Mouse (Mus musculus) liver, adult 2 months (tissue): ENCODE measurements around the gene Pabpc4. TPM values are rescaled to one million over a fixed set of nuclear protein-coding genes. Genes with fewer than 3 reads are reported as not detected.

ENCODE experiments used
- DNase-seq: peaks from one replicate; pipeline ENCODE4 v3.0.0-alpha.2; 2011; ENCODE audit warnings: low read depth, low spot score; ENCODE audit errors: extremely low read depth
- H3K27ac ChIP-seq: fragments of 200-500 bp; replicated peaks from 2 replicates; pipeline ENCODE4 v1.5.1; 2012; ENCODE audit warnings: low read depth, mild to moderate bottlenecking, control low read depth, inconsistent platforms, low read length; ENCODE audit not compliant: insufficient read depth
- H3K27me3 ChIP-seq: fragments of 200-500 bp; 2 replicates; pipeline ENCODE4 v1.6.1; 2012; ENCODE audit warnings: mild to moderate bottlenecking, moderate library complexity, low read length, inconsistent platforms; ENCODE audit not compliant: control insufficient read depth, insufficient read depth
- H3K36me3 ChIP-seq: fragments of 200-500 bp; 2 replicates; pipeline ENCODE4 v1.6.1; 2012; ENCODE audit warnings: low read length, inconsistent platforms; ENCODE audit not compliant: control insufficient read depth, insufficient read depth
- H3K4me1 ChIP-seq: fragments of 200-500 bp; 2 replicates; pipeline ENCODE4 v1.6.1; 2011; ENCODE audit warnings: low read length; ENCODE audit not compliant: control insufficient read depth, insufficient read depth
- H3K4me3 ChIP-seq: fragments of 200-500 bp; 2 replicates; pipeline ENCODE4 v1.5.1; 2011; ENCODE audit warnings: low read depth, mild to moderate bottlenecking, control low read depth, low read length, moderate library complexity; ENCODE audit not compliant: insufficient read depth
- H3K79me2 ChIP-seq: fragments of 200-500 bp; 2 replicates; pipeline ENCODE4 v1.6.1; 2012; ENCODE audit warnings: inconsistent platforms, mild to moderate bottlenecking, low read length, moderate library complexity; ENCODE audit not compliant: control insufficient read depth, insufficient read depth
- H3K9ac ChIP-seq: fragments of 200-500 bp; 2 replicates; pipeline ENCODE4 v1.6.1; 2012; ENCODE audit warnings: low read depth, mild to moderate bottlenecking, control low read depth, inconsistent platforms, low read length
- CTCF ChIP-seq: fragments of 200-500 bp; IDR thresholded peaks from 2 replicates; pipeline ENCODE4 v1.5.1; 2011; ENCODE audit warnings: low read depth, low read length, control low read depth
- POLR2A ChIP-seq: fragments of 200-500 bp; IDR thresholded peaks from 2 replicates; pipeline ENCODE4 v1.6.1; 2011; ENCODE audit warnings: low read length, control low read depth; ENCODE audit not compliant: insufficient read depth; ENCODE audit errors: extremely low read depth
- WGBS: fragments of 180-500 bp; shearing (Covaris S2); methylation state at CpG from one replicate; pipeline ENCODE4 v1.1.7; 2018; 5-methylcytosine and 5-hydroxymethylcytosine counted together
- polyA plus RNA-seq: library from polyadenylated mRNA; depleted of rRNA; stranded (reverse); fragments of >200 nt; gene quantifications from 2 replicates; pipeline ENCODE4 v1.2.3, GENCODE M21; 2012
- total RNA-seq: library from RNA; depleted of rRNA; stranded (reverse); fragments of >200 nt; gene quantifications from 2 replicates; pipeline ENCODE4 v1.2.3, GENCODE M21; 2014

Gene Pabpc4
- total and polyA plus RNA-seq, 2 experiments: 25.3 to 54.4 TPM

GRCm38 (mm10) chr4:123298980-123299670 is 37.0 kb downstream of the Pabpc4 start:
- DNase-seq: peak; percentile 96
- Histone ChIP-seq H3K27me3 (no peaks in the 10 kb centered on the region), H3K9ac (no peak overlapping the region), H3K36me3 (peaks cover 33% of the 10 kb centered on the region), H3K79me2 (no peaks in the 10 kb centered on the region), H3K4me3 (no peak overlapping the region), H3K4me1 (peaks cover 4% of the 10 kb centered on the region), H3K27ac (peak overlapping the region; percentile 87)
- TF ChIP-seq POLR2A: no peak
- no peak for TF ChIP-seq CTCF
- 38% methylated on average over 11 of the region's 11 CpGs for WGBS

DNA sequence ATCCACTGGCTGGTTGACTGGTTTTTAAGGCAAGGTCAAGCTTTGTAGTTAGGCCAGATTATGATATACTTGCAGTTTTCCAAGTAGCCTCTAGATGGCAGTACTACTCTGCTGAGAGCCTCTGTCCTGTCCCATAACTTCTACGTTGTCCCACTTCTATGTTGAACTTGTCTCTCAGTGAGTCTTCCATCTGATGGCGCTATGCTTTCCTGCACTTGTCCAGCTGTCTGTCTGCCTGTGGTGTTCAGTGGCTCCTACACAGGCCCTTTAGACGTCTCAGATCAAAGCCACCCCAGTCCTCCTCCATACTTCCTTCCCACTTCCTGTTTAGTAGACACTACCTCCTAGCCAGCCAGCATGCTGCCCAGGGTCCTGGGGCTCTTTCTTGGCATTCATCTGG is 43.6 kb downstream of the Pabpc4 start:
- no peaks in the 10 kb centered on the region for H3K4me1 ChIP-seq
- WGBS: 48% methylated on average over 3 of the region's 3 CpGs
- peak; percentile 54 for DNase-seq
- H3K9ac ChIP-seq: no peak overlapping the region
- TF ChIP-seq CTCF (peak; percentile 60), POLR2A (no peak)
- H3K79me2 ChIP-seq: no peaks in the 10 kb centered on the region
- H3K4me3 ChIP-seq: no peak overlapping the region
- H3K36me3 ChIP-seq: peaks cover 4% of the 10 kb centered on the region
- H3K27ac ChIP-seq: no peak overlapping the region
- no peaks in the 10 kb centered on the region for H3K27me3 ChIP-seq

GRCm38 (mm10) chr4:123306999-123307398 is 44.8 kb downstream of the Pabpc4 start:
- no peaks in the 10 kb centered on the region for H3K4me1 ChIP-seq
- H3K79me2 ChIP-seq: no peaks in the 10 kb centered on the region
- WGBS: 92% methylated on average over 10 of the region's 10 CpGs
- H3K4me3 ChIP-seq: no peak overlapping the region
- no peaks in the 10 kb centered on the region for H3K27me3 ChIP-seq
- TF ChIP-seq CTCF: no peak
- TF ChIP-seq POLR2A: no peak
- no peak overlapping the region for H3K27ac ChIP-seq
- no peak overlapping the region for H3K9ac ChIP-seq
- peaks cover 4% of the 10 kb centered on the region for H3K36me3 ChIP-seq
- DNase-seq: no peak

GRCm38 (mm10) chr4:123308292-123308691 is 46.1 kb downstream of the Pabpc4 start:
- Histone ChIP-seq H3K27ac (no peak overlapping the region), H3K9ac (no peak overlapping the region), H3K4me3 (no peak overlapping the region), H3K27me3 (no peaks in the 10 kb centered on the region), H3K36me3 (no peaks in the 10 kb centered on the region), H3K4me1 (no peaks in the 10 kb centered on the region), H3K79me2 (no peaks in the 10 kb centered on the region)
- 45% methylated on average over 3 of the region's 3 CpGs for WGBS
- DNase-seq: no peak
- TF ChIP-seq CTCF (no peak), POLR2A (no peak)

DNA sequence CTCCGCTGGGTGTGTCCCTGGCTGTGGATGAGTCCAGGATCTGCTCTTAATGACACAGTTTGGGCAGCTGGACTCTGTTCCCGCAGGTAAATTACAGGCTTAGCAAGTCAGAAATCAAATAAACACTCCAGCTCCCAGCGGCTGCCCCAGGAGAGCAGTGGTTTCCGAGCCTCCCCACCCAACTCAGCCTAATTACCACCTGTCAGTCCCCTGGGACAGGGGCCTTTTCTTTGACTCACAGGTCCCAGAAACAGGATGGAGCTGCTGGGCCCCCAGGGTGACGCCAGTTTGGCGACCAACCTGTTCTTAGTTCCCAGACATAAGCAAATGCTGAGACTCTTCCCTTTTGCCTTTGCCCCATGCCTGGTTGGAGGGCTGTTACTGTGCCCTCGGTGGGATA is 49.7 kb downstream of the Pabpc4 start:
- Histone ChIP-seq H3K36me3 (no peaks in the 10 kb centered on the region), H3K79me2 (no peaks in the 10 kb centered on the region), H3K27ac (no peak overlapping the region), H3K4me1 (no peaks in the 10 kb centered on the region), H3K4me3 (no peak overlapping the region), H3K27me3 (no peaks in the 10 kb centered on the region), H3K9ac (no peak overlapping the region)
- DNase-seq: no peak
- 93% methylated on average over 7 of the region's 7 CpGs for WGBS
- TF ChIP-seq POLR2A: no peak
- no peak for TF ChIP-seq CTCF

DNA sequence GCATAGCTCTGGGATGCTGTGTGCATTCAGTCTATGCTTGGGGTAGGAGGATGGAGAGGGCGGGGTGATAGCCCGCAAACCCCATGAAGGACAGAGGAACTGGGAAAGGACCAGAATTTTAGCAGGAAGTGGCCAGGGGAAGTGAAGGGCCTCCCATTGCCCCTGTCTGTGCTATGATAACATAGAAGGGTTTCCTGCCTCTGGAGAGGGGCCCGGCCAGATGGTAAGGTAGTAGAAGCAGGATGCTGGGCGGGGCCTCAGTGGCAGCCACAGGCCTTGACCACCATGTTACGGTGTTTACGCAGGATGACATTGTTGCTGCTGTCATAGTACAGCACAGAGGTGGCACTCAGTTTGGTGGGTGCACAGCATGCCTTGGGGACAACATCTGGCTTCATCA is 50.9 kb downstream of the Pabpc4 start:
- H3K4me3 ChIP-seq: no peak overlapping the region
- no peaks in the 10 kb centered on the region for H3K79me2 ChIP-seq
- no peaks in the 10 kb centered on the region for H3K36me3 ChIP-seq
- 88% methylated on average over 6 of the region's 6 CpGs for WGBS
- H3K27ac ChIP-seq: no peak overlapping the region
- H3K9ac ChIP-seq: no peak overlapping the region
- DNase-seq: no peak
- H3K4me1 ChIP-seq: no peaks in the 10 kb centered on the region
- TF ChIP-seq CTCF (no peak), POLR2A (no peak)
- H3K27me3 ChIP-seq: no peaks in the 10 kb centered on the region
